Mouse (Mus musculus) E14TG2a.4 (cell line): ENCODE measurements around the gene Rxylt1.

Experiments used
- H3K27me3 ChIP-seq: 2 replicates; pipeline ENCODE4 v1.6.1; 2014; ENCODE audit warnings: low read length, control low read depth; ENCODE audit not compliant: insufficient read depth
- H3K36me3 ChIP-seq: 2 replicates; pipeline ENCODE4 v1.6.1; 2014; ENCODE audit warnings: low read length, control low read depth; ENCODE audit not compliant: insufficient read depth
- H3K4me1 ChIP-seq: replicated peaks from 2 replicates; pipeline ENCODE4 v1.6.1; 2014; ENCODE audit warnings: low read depth, low read length, control low read depth
- H3K4me3 ChIP-seq: replicated peaks from 2 replicates; pipeline ENCODE4 v1.5.1; 2014; ENCODE audit warnings: mild to moderate bottlenecking, low read length
- H3K9me3 ChIP-seq: 2 replicates; pipeline ENCODE4 v1.6.1; 2014; ENCODE audit warnings: low read length, control low read depth
- CTCF ChIP-seq: conservative IDR thresholded peaks from 2 replicates; pipeline ENCODE4 v1.5.1; 2014; ENCODE audit warnings: low read length
- NANOG ChIP-seq: IDR thresholded peaks from 2 replicates; pipeline ENCODE4 v1.6.1; 2014; ENCODE audit warnings: borderline replicate concordance, low read length, mixed read lengths
- POU5F1 ChIP-seq: IDR thresholded peaks from 2 replicates; pipeline ENCODE4 v1.6.1; 2014; ENCODE audit warnings: low read length, borderline replicate concordance

Gene Rxylt1

GRCm38 (mm10) chr10:122096980-122097844, at the start of gene Rxylt1:
TSS of gene Rxylt1 (minus strand) at chr10:122097371.
- Histone ChIP-seq H3K27me3 (no peaks in the 10 kb centered on the region), H3K36me3 (peaks cover 29% of the 10 kb centered on the region), H3K9me3 (no peaks in the 10 kb centered on the region), H3K4me3 (peak within 1 kb of the TSS; percentile 91), H3K4me1 (peaks cover 19% of the 10 kb centered on the region)
- no peak for TF ChIP-seq POU5F1
- peak; percentile 14; the same call in 1 of the 2 replicates for TF ChIP-seq NANOG

GRCm38 (mm10) chr10:122121290-122121970, 24.3 kb upstream of the Rxylt1 start:
- Histone ChIP-seq H3K36me3 (no peaks in the 10 kb centered on the region), H3K9me3 (peaks cover 13% of the 10 kb centered on the region), H3K27me3 (no peaks in the 10 kb centered on the region), H3K4me3 (no peak overlapping the region), H3K4me1 (no peaks in the 10 kb centered on the region)
- TF ChIP-seq CTCF (no peak), NANOG (no peak), POU5F1 (no peak)

GRCm38 (mm10) chr10:122120500-122121289, 23.5 kb upstream of the Rxylt1 start:
- no peaks in the 10 kb centered on the region for H3K27me3 ChIP-seq
- peaks cover 13% of the 10 kb centered on the region for H3K9me3 ChIP-seq
- TF ChIP-seq NANOG = no peak
- TF ChIP-seq CTCF = no peak
- TF ChIP-seq POU5F1 = no peak
- H3K4me1 ChIP-seq = no peaks in the 10 kb centered on the region
- no peak overlapping the region for H3K4me3 ChIP-seq
- H3K36me3 ChIP-seq = no peaks in the 10 kb centered on the region

GRCm38 (mm10) chr10:122119451-122119850, 22.3 kb upstream of the Rxylt1 start:
- TF ChIP-seq NANOG (no peak), CTCF (no peak), POU5F1 (no peak)

GRCm38 (mm10) chr10:122116636-122117035, 19.5 kb upstream of the Rxylt1 start:
- Histone ChIP-seq H3K27me3 (no peaks in the 10 kb centered on the region), H3K4me1 (0 out of 2 replicates have a peak, but pooled peaks cover 2% of the 10 kb centered on the region), H3K4me3 (no peak overlapping the region), H3K9me3 (peaks cover 6% of the 10 kb centered on the region; the same call in 1 of the 2 replicates), H3K36me3 (no peaks in the 10 kb centered on the region)
- TF ChIP-seq CTCF (no peak), NANOG (no peak), POU5F1 (no peak)

More at GRCm38 (mm10) chr10:122119451-122119850, 22.3 kb upstream of the Rxylt1 start:
- Histone ChIP-seq H3K4me3 (no peak overlapping the region), H3K9me3 (peaks cover 11% of the 10 kb centered on the region), H3K27me3 (no peaks in the 10 kb centered on the region), H3K4me1 (0 out of 2 replicates have a peak, but pooled peaks cover 2% of the 10 kb centered on the region), H3K36me3 (no peaks in the 10 kb centered on the region)

- Histone ChIP-seq H3K27me3 (no peaks in the 10 kb centered on the region), H3K4me1 (peaks cover 5% of the 10 kb centered on the region), H3K36me3 (no peaks in the 10 kb centered on the region), H3K4me3 (no peak overlapping the region), H3K9me3 (no peaks in the 10 kb centered on the region)
- TF ChIP-seq NANOG = no peak
Measured at GRCm38 (mm10) chr10:122106633-122107028, 9.5 kb upstream of the Rxylt1 start.

DNA sequence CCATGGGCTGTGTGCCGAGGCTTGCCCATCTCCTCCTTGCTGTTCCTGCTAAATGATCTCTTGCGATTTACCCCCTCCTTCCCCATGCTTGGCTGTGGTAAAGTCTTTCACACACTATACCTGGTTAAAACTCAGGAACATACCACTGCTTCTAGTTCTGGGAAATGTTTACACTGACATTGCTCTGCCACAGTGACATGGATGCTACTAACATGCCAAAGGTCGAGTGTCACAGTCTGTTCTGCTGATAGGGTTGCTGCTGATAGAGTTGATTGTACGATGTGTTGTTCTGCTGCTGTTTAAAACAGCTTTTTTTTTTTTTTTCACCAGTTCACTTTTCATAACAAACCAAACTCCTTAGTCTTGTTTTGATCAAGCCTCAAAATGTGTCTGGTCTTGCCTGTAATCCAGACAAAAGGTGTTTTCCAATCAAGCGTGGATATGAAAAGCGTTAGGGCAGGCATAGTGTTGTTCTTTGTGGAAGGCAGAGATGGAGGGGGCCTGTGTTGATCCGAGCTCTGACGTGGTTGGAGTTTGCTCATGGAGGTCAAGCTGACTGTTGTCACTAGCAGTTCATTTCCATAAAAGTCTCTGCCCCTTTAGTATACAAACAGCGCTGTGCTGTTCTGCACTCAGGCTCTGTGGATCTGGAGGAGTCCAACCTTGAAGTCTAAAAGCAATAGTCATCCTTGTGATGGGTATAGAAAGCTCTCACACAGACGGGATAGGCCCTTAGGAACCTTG, 8.9 kb upstream of the Rxylt1 start:
- TF ChIP-seq NANOG (no peak), POU5F1 (no peak), CTCF (no peak)

More for the DNA sequence above, 8.9 kb upstream of the Rxylt1 start:
- peaks cover 5% of the 10 kb centered on the region for H3K4me1 ChIP-seq
- H3K4me3 ChIP-seq = no peak overlapping the region
- no peaks in the 10 kb centered on the region for H3K27me3 ChIP-seq
- no peaks in the 10 kb centered on the region for H3K9me3 ChIP-seq
- no peaks in the 10 kb centered on the region for H3K36me3 ChIP-seq
